Mouse (Mus musculus) fibroblast of lung, adult 2 months (primary cell): ENCODE results near the gene Dnaaf2.
"Not testable (repeated sequence)": the region's sequence is repeated elsewhere in the genome, so short reads cannot be mapped to it uniquely, and the experiment has no call there.

Source experiments
- DNase-seq: peaks from one replicate; pipeline ENCODE4 v3.0.0-alpha.2; 2011; ENCODE audit warnings: low read depth

Gene Dnaaf2

GRCm38 (mm10) chr12:69164904-69165303, 33.3 kb downstream of the Dnaaf2 start:
- no peak for DNase-seq

- not testable (repeated sequence) for DNase-seq
Measured at GRCm38 (mm10) chr12:69163586-69163985, 34.6 kb downstream of the Dnaaf2 start.

- not testable (repeated sequence) for DNase-seq
Measured at GRCm38 (mm10) chr12:69160677-69161076, 37.6 kb downstream of the Dnaaf2 start.

- DNase-seq = peak; percentile 74
Measured at GRCm38 (mm10) chr12:69159578-69159940, 38.7 kb downstream of the Dnaaf2 start.

- peak; percentile 98 for DNase-seq
Measured at GRCm38 (mm10) chr12:69158765-69159577, 39.3 kb downstream of the Dnaaf2 start, which contains the start of gene Rps29. Rps29 (minus strand) TSS chr12:69159186.

- DNase-seq = no peak
Measured at GRCm38 (mm10) chr12:69158366-69158764, 39.9 kb downstream of the Dnaaf2 start.

- DNase-seq = no peak
Measured at GRCm38 (mm10) chr12:69157107-69157506, 41.1 kb downstream of the Dnaaf2 start.

- DNase-seq = no peak
Measured at GRCm38 (mm10) chr12:69156436-69156835, 41.8 kb downstream of the Dnaaf2 start.

GRCm38 (mm10) chr12:69155923-69156322, 42.3 kb downstream of the Dnaaf2 start:
- no peak for DNase-seq

GRCm38 (mm10) chr12:69150049-69150448, 48.2 kb downstream of the Dnaaf2 start:
- no peak for DNase-seq

- no peak for DNase-seq
Measured at GRCm38 (mm10) chr12:69147166-69147735, 51.0 kb downstream of the Dnaaf2 start.

GRCm38 (mm10) chr12:69143460-69143859, 54.8 kb downstream of the Dnaaf2 start:
- no peak for DNase-seq

GRCm38 (mm10) chr12:69139841-69140240, 58.4 kb downstream of the Dnaaf2 start:
- DNase-seq = no peak

- no peak for DNase-seq
Measured at GRCm38 (mm10) chr12:69139201-69139600, 59.0 kb downstream of the Dnaaf2 start.
